Mouse (Mus musculus): ENCODE measurements around the gene Mcat. TPM values are rescaled to one million over a fixed set of nuclear protein-coding genes. Genes with fewer than 3 reads are reported as not detected.

The Mcat gene
- polyA plus RNA-seq, 1 experiment from 2014 or later = 44.9 TPM

DNA sequence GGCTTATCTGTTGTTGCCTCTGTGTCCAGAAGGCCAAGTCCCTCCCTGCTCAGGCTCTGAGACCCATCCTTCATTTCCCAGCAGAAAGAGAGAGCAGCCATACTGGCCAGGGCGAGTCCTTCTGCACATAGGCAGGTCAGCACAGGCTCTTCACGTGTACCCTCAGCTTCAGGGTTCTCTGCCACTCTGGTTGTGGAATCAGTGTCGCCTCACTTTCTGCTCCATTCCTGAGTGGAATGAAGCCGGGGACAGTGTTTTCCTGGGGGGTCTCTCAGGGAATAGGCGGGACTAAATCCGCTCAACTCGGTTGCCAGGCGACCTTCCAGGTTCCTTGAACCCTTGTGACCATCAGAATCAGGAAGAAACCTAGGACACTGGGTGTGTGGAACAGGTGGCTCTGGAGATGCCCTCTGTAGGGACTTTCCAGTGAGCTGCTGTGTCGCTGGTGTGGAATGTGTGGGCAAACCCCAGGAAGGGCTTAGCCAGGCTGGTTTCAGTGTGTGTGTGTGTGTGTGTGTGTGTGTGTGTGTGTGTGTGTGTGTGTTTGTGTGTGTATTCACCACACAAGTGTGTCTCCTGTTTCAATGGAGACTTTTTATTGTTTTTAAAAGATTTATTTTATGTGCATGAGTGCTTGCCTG, 21.8 kb downstream of the Mcat start:
- no peak overlapping the region for H3K4me3 ChIP-seq (ENCODE audit: low read depth, low read length)
- H3K27ac ChIP-seq (replicated peaks; ENCODE audit: low read depth, low read length) = no peak overlapping the region
- no peak for ATAC-seq (ENCODE audit: insufficient number of reproducible peaks, low FRiP score, low TSS enrichment, low read depth)
- 82% methylated on average over 9 of the region's 9 CpGs for whole genome bisulfite sequencing
- no peaks in the 10 kb centered on the region for H3K9me3 ChIP-seq (ENCODE audit: control insufficient read depth, low read length)
- no peak overlapping the region for H3K4me2 ChIP-seq (ENCODE audit: low read depth, severe bottlenecking)
- no peaks in the 10 kb centered on the region for H3K27me3 ChIP-seq (ENCODE audit: control insufficient read depth, insufficient read depth, low read length)
- DNase-seq (ENCODE audit: low spot score) = no peak
- peaks cover 2% of the 10 kb centered on the region; the same call in 1 of the 2 replicates for H3K36me3 ChIP-seq (ENCODE audit: control insufficient read depth, insufficient read depth, low read length)
- no peaks in the 10 kb centered on the region for H3K4me1 ChIP-seq (ENCODE audit: control insufficient read depth, insufficient read depth, low read length)
- H3K9ac ChIP-seq (ENCODE audit: low read length) = no peak overlapping the region

DNA sequence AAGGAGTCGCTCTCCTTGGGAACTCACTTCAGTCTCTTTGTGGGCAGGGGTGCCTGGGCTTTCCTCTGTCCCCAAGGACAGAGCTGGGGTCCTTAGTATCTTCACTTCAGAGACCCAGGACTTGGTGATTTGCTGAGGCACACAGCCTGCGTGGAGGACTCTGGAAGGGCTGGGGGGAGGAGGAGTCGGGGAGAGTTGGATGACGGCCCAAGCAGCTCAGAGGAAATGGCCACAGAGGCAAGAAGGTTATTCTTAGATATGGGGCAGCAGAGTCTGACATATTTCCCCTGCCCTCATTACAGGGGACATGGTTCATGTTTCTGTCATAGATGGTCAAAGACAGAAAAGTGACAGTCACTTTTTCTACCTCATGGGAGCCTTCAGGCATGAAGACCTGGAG, 23.7 kb downstream of the Mcat start:
- H3K9ac ChIP-seq (ENCODE audit: low read length) = no peak overlapping the region
- H3K4me1 ChIP-seq (ENCODE audit: control insufficient read depth, insufficient read depth, low read length) = no peaks in the 10 kb centered on the region
- H3K36me3 ChIP-seq (ENCODE audit: control insufficient read depth, insufficient read depth, low read length) = no peaks in the 10 kb centered on the region
- H3K27ac ChIP-seq (replicated peaks; ENCODE audit: low read depth, low read length) = no peak overlapping the region
- H3K4me3 ChIP-seq (ENCODE audit: low read depth, low read length) = no peak overlapping the region
- WGBS = 76% methylated on average over 4 of the region's 4 CpGs
- H3K4me2 ChIP-seq (ENCODE audit: low read depth, severe bottlenecking) = no peak overlapping the region
- H3K9me3 ChIP-seq (ENCODE audit: control insufficient read depth, low read length) = no peaks in the 10 kb centered on the region
- ATAC-seq (ENCODE audit: insufficient number of reproducible peaks, low FRiP score, low TSS enrichment, low read depth) (no peak), DNase-seq (ENCODE audit: low spot score) (no peak)
- no peaks in the 10 kb centered on the region for H3K27me3 ChIP-seq (ENCODE audit: control insufficient read depth, insufficient read depth, low read length)

DNA sequence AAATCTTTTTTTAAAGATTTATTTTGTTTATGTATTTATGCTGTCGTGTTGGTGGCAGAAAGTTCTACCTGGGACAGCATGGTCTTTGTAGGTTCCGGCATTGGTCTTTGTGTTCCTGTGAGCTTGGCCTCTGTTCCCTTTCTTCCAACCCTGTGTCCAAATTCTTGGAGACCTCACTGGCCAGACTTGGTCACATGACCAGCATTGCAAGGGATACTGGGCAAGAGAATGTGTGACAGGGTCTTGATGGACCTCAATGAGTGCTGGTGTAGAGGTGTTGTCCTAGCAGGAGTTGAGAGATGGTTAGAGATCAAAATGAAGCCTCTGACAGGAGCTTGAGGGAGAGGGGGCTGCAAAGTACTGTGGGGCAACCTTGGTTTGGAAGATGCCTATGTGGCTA, 24.7 kb downstream of the Mcat start:
- ATAC-seq (ENCODE audit: insufficient number of reproducible peaks, low FRiP score, low TSS enrichment, low read depth) (no peak), DNase-seq (ENCODE audit: low spot score) (no peak)
- Histone ChIP-seq H3K4me2 (ENCODE audit: low read depth, severe bottlenecking) (no peak overlapping the region), H3K4me3 (ENCODE audit: low read depth, low read length) (no peak overlapping the region), H3K9me3 (ENCODE audit: control insufficient read depth, low read length) (no peaks in the 10 kb centered on the region), H3K27me3 (ENCODE audit: control insufficient read depth, insufficient read depth, low read length) (no peaks in the 10 kb centered on the region), H3K4me1 (ENCODE audit: control insufficient read depth, insufficient read depth, low read length) (no peaks in the 10 kb centered on the region), H3K27ac (replicated peaks; ENCODE audit: low read depth, low read length) (no peak overlapping the region), H3K36me3 (ENCODE audit: control insufficient read depth, insufficient read depth, low read length) (no peaks in the 10 kb centered on the region), H3K9ac (ENCODE audit: low read length) (no peak overlapping the region)
- WGBS = 92% methylated on average over 2 of the region's 2 CpGs

DNA sequence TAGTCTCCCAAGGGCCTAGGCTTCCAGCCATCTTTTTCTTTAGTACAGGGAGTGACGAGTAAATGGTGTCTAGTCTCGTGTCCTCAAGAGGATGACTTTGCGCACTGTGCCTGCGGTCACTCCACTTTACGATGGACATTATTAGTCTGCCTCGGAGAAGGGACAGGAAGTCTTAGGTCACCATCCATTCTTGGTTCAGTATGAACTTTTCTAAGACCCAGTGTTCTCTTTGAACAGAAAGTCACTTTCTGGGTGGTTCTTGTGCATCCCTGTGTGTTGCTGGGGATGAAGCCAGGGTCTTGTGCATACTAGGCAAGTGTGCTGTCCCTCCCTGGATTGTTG, 27.7 kb downstream of the Mcat start:
- Histone ChIP-seq H3K27me3 (ENCODE audit: control insufficient read depth, insufficient read depth, low read length) (no peaks in the 10 kb centered on the region), H3K36me3 (ENCODE audit: control insufficient read depth, insufficient read depth, low read length) (no peaks in the 10 kb centered on the region), H3K4me2 (ENCODE audit: low read depth, severe bottlenecking) (no peak overlapping the region), H3K4me3 (ENCODE audit: low read depth, low read length) (no peak overlapping the region), H3K27ac (replicated peaks; ENCODE audit: low read depth, low read length) (no peak overlapping the region), H3K9ac (ENCODE audit: low read length) (no peak overlapping the region), H3K4me1 (ENCODE audit: control insufficient read depth, insufficient read depth, low read length) (no peaks in the 10 kb centered on the region), H3K9me3 (ENCODE audit: control insufficient read depth, low read length) (no peaks in the 10 kb centered on the region)
- WGBS = 86% methylated on average over 6 of the region's 6 CpGs
- no peak for DNase-seq (ENCODE audit: low spot score)
- no peak for ATAC-seq (ENCODE audit: insufficient number of reproducible peaks, low FRiP score, low TSS enrichment, low read depth)

DNA sequence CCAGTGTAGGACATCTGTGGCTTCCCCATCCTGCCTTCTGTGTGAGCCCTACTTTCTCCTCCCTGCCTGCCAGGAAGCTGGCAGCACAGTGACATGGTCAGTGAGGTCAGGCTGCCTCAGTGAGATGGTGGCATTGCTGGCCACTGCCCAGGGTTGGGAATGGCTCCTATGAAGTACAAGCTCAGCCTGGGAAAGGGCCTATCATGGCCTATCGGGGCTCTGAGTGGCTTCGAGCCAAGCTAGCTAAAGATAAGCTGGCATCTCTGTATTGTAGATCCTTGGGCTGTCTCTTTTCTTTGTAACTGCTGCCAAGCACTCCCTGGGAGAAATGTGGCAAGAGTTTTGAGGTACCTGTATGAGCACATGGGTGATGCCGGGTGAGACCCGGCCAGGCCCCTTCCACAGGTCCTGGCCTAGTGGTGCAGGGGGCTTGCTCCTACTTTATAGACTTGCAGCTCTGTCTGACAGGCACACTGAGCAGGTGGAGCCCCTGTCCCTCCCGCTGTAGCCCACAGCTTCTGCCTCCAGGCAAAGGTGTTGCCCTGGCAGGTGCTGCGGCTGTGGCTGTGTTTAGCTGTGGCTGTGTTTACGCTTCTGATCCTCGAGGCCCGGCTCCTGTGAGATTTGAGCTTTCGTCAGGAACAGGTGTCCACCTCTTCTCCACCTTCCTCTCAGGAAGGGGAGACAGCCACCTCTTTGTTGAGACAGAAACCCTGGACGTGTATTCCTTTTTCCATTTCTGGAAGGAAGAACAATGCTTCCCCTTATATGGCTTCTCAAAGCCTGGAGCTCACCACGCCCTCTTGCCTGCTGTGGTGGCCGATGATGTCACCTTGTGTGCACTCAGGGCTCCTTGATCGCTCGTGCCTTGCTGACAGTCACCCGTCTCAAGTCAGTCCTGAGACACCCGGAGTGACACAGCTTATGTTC, 28.4 kb downstream of the Mcat start:
- Histone ChIP-seq H3K4me1 (ENCODE audit: control insufficient read depth, insufficient read depth, low read length) (no peaks in the 10 kb centered on the region), H3K9me3 (ENCODE audit: control insufficient read depth, low read length) (no peaks in the 10 kb centered on the region), H3K27me3 (ENCODE audit: control insufficient read depth, insufficient read depth, low read length) (no peaks in the 10 kb centered on the region), H3K27ac (replicated peaks; ENCODE audit: low read depth, low read length) (no peak overlapping the region), H3K9ac (ENCODE audit: low read length) (no peak overlapping the region), H3K36me3 (ENCODE audit: control insufficient read depth, insufficient read depth, low read length) (no peaks in the 10 kb centered on the region), H3K4me2 (ENCODE audit: low read depth, severe bottlenecking) (no peak overlapping the region), H3K4me3 (ENCODE audit: low read depth, low read length) (no peak overlapping the region)
- DNase-seq (ENCODE audit: low spot score) = no peak
- 81% methylated on average over 17 of the region's 17 CpGs for WGBS
- no peak for ATAC-seq (ENCODE audit: insufficient number of reproducible peaks, low FRiP score, low TSS enrichment, low read depth)

DNA sequence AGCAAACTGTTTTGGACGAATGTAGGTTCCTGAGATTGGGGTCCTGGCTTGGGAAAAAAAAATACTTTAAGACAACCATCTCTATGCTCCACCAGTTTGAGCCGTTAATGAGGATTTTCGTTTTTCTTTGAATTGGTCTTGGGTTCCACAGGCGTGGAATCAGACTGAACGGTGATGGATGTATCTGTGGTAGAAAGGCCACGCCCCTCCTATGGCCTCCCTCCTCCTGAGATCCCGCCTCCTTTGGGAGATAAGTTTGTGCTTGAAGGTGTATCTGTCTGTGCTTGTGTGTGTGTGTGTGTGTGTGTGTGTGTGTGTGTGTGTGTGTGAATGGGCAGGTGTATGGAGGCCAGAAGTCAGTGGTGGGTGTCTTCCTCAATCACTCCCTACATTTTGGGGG, 31.0 kb downstream of the Mcat start:
- no peak overlapping the region for H3K4me3 ChIP-seq (ENCODE audit: low read depth, low read length)
- H3K27me3 ChIP-seq (ENCODE audit: control insufficient read depth, insufficient read depth, low read length) = peaks cover 9% of the 10 kb centered on the region
- no peak overlapping the region for H3K9ac ChIP-seq (ENCODE audit: low read length)
- no peaks in the 10 kb centered on the region for H3K4me1 ChIP-seq (ENCODE audit: control insufficient read depth, insufficient read depth, low read length)
- no peaks in the 10 kb centered on the region for H3K9me3 ChIP-seq (ENCODE audit: control insufficient read depth, low read length)
- no peak overlapping the region for H3K4me2 ChIP-seq (ENCODE audit: low read depth, severe bottlenecking)
- no peaks in the 10 kb centered on the region for H3K36me3 ChIP-seq (ENCODE audit: control insufficient read depth, insufficient read depth, low read length)
- DNase-seq (ENCODE audit: low spot score) = no peak
- no peak for ATAC-seq (ENCODE audit: insufficient number of reproducible peaks, low FRiP score, low TSS enrichment, low read depth)
- no peak overlapping the region for H3K27ac ChIP-seq (replicated peaks; ENCODE audit: low read depth, low read length)
- WGBS = 78% methylated on average over 7 of the region's 7 CpGs

DNA sequence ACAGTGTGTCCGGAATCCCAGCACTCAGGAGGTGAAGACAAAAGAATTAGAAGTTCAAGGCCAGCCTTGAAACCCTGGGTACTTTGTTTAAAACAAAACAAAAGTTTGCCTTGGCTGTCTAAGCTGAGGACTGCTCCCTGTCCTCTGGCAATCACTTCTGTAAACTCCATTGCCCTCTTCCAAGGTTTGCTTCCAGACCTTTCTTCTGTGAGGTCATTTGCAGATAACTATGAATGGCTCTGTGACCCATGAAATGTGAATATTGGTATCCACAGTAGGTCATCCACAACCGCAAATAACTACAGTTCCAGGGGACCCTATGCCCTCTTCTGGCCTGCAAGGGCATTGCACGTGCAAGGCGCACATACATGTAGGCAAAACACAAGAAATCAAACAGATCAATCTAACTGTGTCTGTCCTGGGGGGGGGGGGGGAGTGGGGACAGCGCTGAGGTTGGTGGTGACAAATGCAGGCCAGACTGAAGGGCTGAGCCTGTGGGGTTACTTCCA, 31.6 kb downstream of the Mcat start:
- 88% methylated on average over 5 of the region's 5 CpGs for WGBS
- ATAC-seq (ENCODE audit: insufficient number of reproducible peaks, low FRiP score, low TSS enrichment, low read depth) (no peak), DNase-seq (ENCODE audit: low spot score) (no peak)

DNA sequence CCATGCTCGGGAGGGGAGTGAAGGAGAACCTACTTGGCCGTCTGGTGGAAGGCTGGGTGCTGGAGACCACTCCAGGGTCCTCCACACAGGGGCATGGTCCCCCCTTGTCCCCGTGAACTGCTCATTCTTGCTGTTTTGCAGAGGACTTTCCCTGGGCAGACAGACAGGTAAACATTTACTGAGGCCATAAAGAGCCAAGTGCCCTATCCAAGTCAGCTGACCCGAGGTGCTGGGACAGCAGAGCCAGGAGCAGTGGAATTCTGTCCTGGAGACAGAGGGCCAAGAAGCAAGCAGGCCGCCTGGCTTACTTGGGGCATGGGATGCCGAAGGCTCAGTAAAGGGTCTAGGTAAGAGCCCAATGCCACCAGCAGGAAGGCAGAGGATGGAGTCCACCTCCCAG, 32.9 kb downstream of the Mcat start:
- H3K4me2 ChIP-seq (ENCODE audit: low read depth, severe bottlenecking) = no peak overlapping the region
- no peak overlapping the region; the same call in 1 of the 2 replicates for H3K27ac ChIP-seq (replicated peaks; ENCODE audit: low read depth, low read length)
- H3K36me3 ChIP-seq (ENCODE audit: control insufficient read depth, insufficient read depth, low read length) = no peaks in the 10 kb centered on the region
- peaks cover 27% of the 10 kb centered on the region for H3K27me3 ChIP-seq (ENCODE audit: control insufficient read depth, insufficient read depth, low read length)
- DNase-seq (ENCODE audit: low spot score) (no peak), ATAC-seq (ENCODE audit: insufficient number of reproducible peaks, low FRiP score, low TSS enrichment, low read depth) (no peak)
- WGBS = 65% methylated on average over 6 of the region's 6 CpGs
- H3K9ac ChIP-seq (ENCODE audit: low read length) = no peak overlapping the region
- no peak overlapping the region for H3K4me3 ChIP-seq (ENCODE audit: low read depth, low read length)
- no peaks in the 10 kb centered on the region for H3K9me3 ChIP-seq (ENCODE audit: control insufficient read depth, low read length)
- peaks cover 3% of the 10 kb centered on the region; the same call in 1 of the 2 replicates for H3K4me1 ChIP-seq (ENCODE audit: control insufficient read depth, insufficient read depth, low read length)

More for the DNA sequence above, 31.6 kb downstream of the Mcat start:
- Histone ChIP-seq H3K27ac (replicated peaks; ENCODE audit: low read depth, low read length) (no peak overlapping the region), H3K9ac (ENCODE audit: low read length) (no peak overlapping the region), H3K4me2 (ENCODE audit: low read depth, severe bottlenecking) (no peak overlapping the region), H3K36me3 (ENCODE audit: control insufficient read depth, insufficient read depth, low read length) (no peaks in the 10 kb centered on the region), H3K4me3 (ENCODE audit: low read depth, low read length) (no peak overlapping the region), H3K9me3 (ENCODE audit: control insufficient read depth, low read length) (no peaks in the 10 kb centered on the region), H3K27me3 (ENCODE audit: control insufficient read depth, insufficient read depth, low read length) (peaks cover 15% of the 10 kb centered on the region), H3K4me1 (ENCODE audit: control insufficient read depth, insufficient read depth, low read length) (no peaks in the 10 kb centered on the region; the same call in 1 of the 2 replicates)
